Mouse (Mus musculus) megakaryocyte, embryonic 14.5 days (primary cell): Measurements from ENCODE around the gene Gabpb2.

Experiments used
- FLI1 ChIP-seq: IDR thresholded peaks from 2 replicates; pipeline ENCODE4 v1.6.1; 2012; ENCODE audit warnings: low read length, inconsistent platforms, mixed read lengths
- GATA1 ChIP-seq: IDR thresholded peaks from 3 replicates; pipeline ENCODE4 v1.6.1; 2012; ENCODE audit warnings: mixed read lengths, low read length, inconsistent platforms, borderline replicate concordance

DNA sequence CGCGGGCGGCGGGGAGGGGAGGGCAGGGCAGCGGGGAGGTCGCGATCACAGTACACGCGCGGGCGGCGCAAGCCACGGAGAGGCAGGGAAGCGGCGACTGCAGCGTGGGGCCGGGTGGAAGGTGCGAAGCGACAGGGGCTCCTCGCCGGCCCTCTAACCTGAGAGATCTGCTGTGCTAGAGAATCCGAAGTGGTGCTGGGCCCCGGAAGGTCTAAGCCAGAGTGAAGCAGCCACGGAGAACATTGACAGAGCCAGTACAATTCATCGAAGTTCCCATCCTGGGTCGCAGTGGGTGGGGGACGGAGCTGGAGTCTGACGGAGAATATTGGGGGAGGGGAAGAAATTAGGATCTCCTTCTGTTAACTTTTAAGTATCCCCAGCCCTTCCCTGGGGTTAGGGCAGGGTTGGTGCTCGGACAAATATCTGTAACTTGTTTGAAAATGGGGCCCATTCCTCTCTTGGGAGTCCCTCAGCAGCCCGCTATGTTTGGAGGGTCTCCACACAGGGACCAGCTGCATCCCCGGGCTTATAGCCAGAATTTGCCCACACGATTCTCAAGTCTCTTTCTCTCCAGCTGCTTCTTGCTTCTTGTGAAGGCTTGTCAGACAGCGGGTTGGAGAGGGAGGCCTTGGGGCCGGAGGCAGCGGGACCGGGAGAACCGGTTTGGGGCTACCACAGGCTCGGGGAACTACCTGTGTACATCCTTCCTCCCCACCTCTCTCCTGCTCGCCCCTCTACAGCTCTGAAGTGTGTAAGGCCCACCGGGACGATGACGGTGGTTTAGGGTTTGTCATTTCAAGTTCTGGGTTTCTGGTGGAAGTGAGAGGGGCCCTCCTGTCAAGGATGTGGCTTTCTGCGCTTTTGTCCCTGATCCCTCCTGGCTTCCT, 11.4 kb upstream of the Gabpb2 start:
- no peak for TF ChIP-seq GATA1
- TF ChIP-seq FLI1, result no peak
